Mouse (Mus musculus) neural tube, embryonic 12.5 days (tissue): Measurements from ENCODE around the gene Slc17a5. TPM values are rescaled to one million over a fixed set of nuclear protein-coding genes. Genes with fewer than 3 reads are reported as not detected.
"Not testable (repeated sequence)": the region's sequence is repeated elsewhere in the genome, so short reads cannot be mapped to it uniquely, and the experiment has no call there.

Source experiments
- ATAC-seq: fragments of 200-750 bp; cut with Nextera tagmentation; 2 replicates; pipeline ENCODE4 v1.8.0; 2017; ENCODE audit warnings: low read depth, mild to moderate bottlenecking, moderate TSS enrichment, moderate library complexity; ENCODE audit not compliant: low FRiP score
- H3K27ac ChIP-seq: fragments of 300-500 bp; sonication (generic); 2 replicates; pipeline ENCODE4 v1.5.1; 2016
- H3K27me3 ChIP-seq: fragments of 300-500 bp; sonication (generic); replicated peaks from 2 replicates; pipeline ENCODE4 v1.6.1; 2016; ENCODE audit warnings: mild to moderate bottlenecking
- H3K36me3 ChIP-seq: fragments of 300-500 bp; sonication (generic); 2 replicates; pipeline ENCODE4 v1.6.1; 2016; ENCODE audit warnings: mild to moderate bottlenecking
- H3K4me1 ChIP-seq: fragments of 300-500 bp; sonication (generic); 2 replicates; pipeline ENCODE4 v1.6.1; 2016
- H3K4me2 ChIP-seq: fragments of 300-500 bp; sonication (generic); replicated peaks from 2 replicates; pipeline ENCODE4 v1.6.1; 2016; ENCODE audit warnings: mild to moderate bottlenecking
- H3K4me3 ChIP-seq: fragments of 300-500 bp; sonication (generic); 2 replicates; pipeline ENCODE4 v1.5.1; 2016
- H3K9ac ChIP-seq: fragments of 300-500 bp; sonication (generic); 2 replicates; pipeline ENCODE4 v1.6.1; 2016; ENCODE audit warnings: mild to moderate bottlenecking
- H3K9me3 ChIP-seq: fragments of 300-500 bp; sonication (generic); 2 replicates; pipeline ENCODE4 v1.6.1; 2016; ENCODE audit warnings: mild to moderate bottlenecking
- WGBS: fragments of 180-500 bp; shearing (Covaris S2); methylation state at CpG from one replicate; pipeline ENCODE4 v1.1.7; 2016; 5-methylcytosine and 5-hydroxymethylcytosine counted together
- polyA plus RNA-seq: library from polyadenylated mRNA; unstranded; fragments of >200 nt; fragmentation: Nextera tagmentation; extraction: Ambion mirVana; gene quantifications from 2 replicates; pipeline ENCODE4 v1.2.1, GENCODE M21; 2016

Gene Slc17a5
- polyA plus RNA-seq, 1 experiment from 2014 or later = 15.1 TPM

- Histone ChIP-seq H3K4me1 (0 out of 2 replicates have a peak, but pooled peaks cover 4% of the 10 kb centered on the region), H3K27me3 (no peaks in the 10 kb centered on the region), H3K4me3 (peak overlapping the region; percentile 40), H3K36me3 (peaks cover 5% of the 10 kb centered on the region; the same call in 1 of the 2 replicates), H3K9me3 (no peaks in the 10 kb centered on the region), H3K9ac (peak overlapping the region; percentile 58), H3K27ac (peak overlapping the region; percentile 60; the same call in 1 of the 2 replicates), H3K4me2 (peak overlapping the region; percentile 83)
- peak; percentile 71 for ATAC-seq
- 2% methylated on average over 16 of the region's 16 CpGs for WGBS
Observed at GRCm38 (mm10) chr9:78527767-78528381, 60.0 kb downstream of the Slc17a5 start.

GRCm38 (mm10) chr9:78527301-78527761 is 60.5 kb downstream of the Slc17a5 start:
- Histone ChIP-seq H3K9me3 (no peaks in the 10 kb centered on the region), H3K27me3 (no peaks in the 10 kb centered on the region), H3K4me3 (peak overlapping the region; percentile 40), H3K4me2 (peak overlapping the region; percentile 83), H3K27ac (peak overlapping the region; percentile 60; the same call in 1 of the 2 replicates), H3K9ac (peak overlapping the region; percentile 58), H3K4me1 (0 out of 2 replicates have a peak, but pooled peaks cover 4% of the 10 kb centered on the region), H3K36me3 (peaks cover 5% of the 10 kb centered on the region; the same call in 1 of the 2 replicates)
- ATAC-seq = peak; percentile 76
- WGBS = under 1% methylated on average over 24 of the region's 24 CpGs

GRCm38 (mm10) chr9:78526206-78526605 is 61.6 kb downstream of the Slc17a5 start:
- Histone ChIP-seq H3K9me3 (no peaks in the 10 kb centered on the region), H3K36me3 (peaks cover 5% of the 10 kb centered on the region; the same call in 1 of the 2 replicates), H3K9ac (no peak overlapping the region), H3K4me2 (no peak overlapping the region), H3K27me3 (no peaks in the 10 kb centered on the region), H3K4me1 (peaks cover 11% of the 10 kb centered on the region; the same call in 1 of the 2 replicates), H3K27ac (no peak overlapping the region), H3K4me3 (no peak overlapping the region)
- no peak for ATAC-seq
- 94% methylated on average over 2 of the region's 2 CpGs for WGBS

- H3K27me3 ChIP-seq = no peaks in the 10 kb centered on the region
- ATAC-seq = no peak
- H3K27ac ChIP-seq = no peak overlapping the region
- no peak overlapping the region for H3K4me3 ChIP-seq
- H3K4me2 ChIP-seq = no peak overlapping the region
- peaks cover 5% of the 10 kb centered on the region; the same call in 1 of the 2 replicates for H3K36me3 ChIP-seq
- H3K9ac ChIP-seq = no peak overlapping the region
- WGBS = 94% methylated on average over 17 of the region's 17 CpGs
- no peaks in the 10 kb centered on the region for H3K9me3 ChIP-seq
- H3K4me1 ChIP-seq = peaks cover 16% of the 10 kb centered on the region; the same call in 1 of the 2 replicates
Observed at GRCm38 (mm10) chr9:78525451-78526135, 62.2 kb downstream of the Slc17a5 start.

GRCm38 (mm10) chr9:78521689-78522088 is 66.2 kb downstream of the Slc17a5 start:
- Histone ChIP-seq H3K27me3 (no peaks in the 10 kb centered on the region), H3K4me1 (peaks cover 17% of the 10 kb centered on the region), H3K4me2 (peak overlapping the region; percentile 86), H3K27ac (no peak overlapping the region), H3K9me3 (no peaks in the 10 kb centered on the region), H3K9ac (peak overlapping the region; percentile 64; the same call in 1 of the 2 replicates), H3K36me3 (peaks cover 5% of the 10 kb centered on the region; the same call in 1 of the 2 replicates), H3K4me3 (peak overlapping the region; percentile 49)
- 37% methylated on average over 14 of the region's 14 CpGs for WGBS
- ATAC-seq = 0 out of 2 replicates have a peak, but pooled peaks have one; percentile 1

- peaks cover 17% of the 10 kb centered on the region for H3K4me1 ChIP-seq
- H3K36me3 ChIP-seq = peaks cover 5% of the 10 kb centered on the region; the same call in 1 of the 2 replicates
- H3K27ac ChIP-seq = no peak overlapping the region; the same call in 1 of the 2 replicates
- peak overlapping the region; percentile 64 for H3K9ac ChIP-seq
- WGBS = 2% methylated on average over 40 of the region's 40 CpGs
- H3K4me2 ChIP-seq = peak overlapping the region; percentile 86
- H3K27me3 ChIP-seq = no peaks in the 10 kb centered on the region
- no peaks in the 10 kb centered on the region for H3K9me3 ChIP-seq
- ATAC-seq = peak; percentile 82
- peak overlapping the region; percentile 49 for H3K4me3 ChIP-seq
Observed at GRCm38 (mm10) chr9:78520780-78521601, 66.8 kb downstream of the Slc17a5 start.

- Histone ChIP-seq H3K9me3 (no peaks in the 10 kb centered on the region), H3K4me1 (peaks cover 17% of the 10 kb centered on the region), H3K9ac (peak overlapping the region; percentile 64), H3K4me3 (peak overlapping the region; percentile 49), H3K36me3 (peaks cover 2% of the 10 kb centered on the region; the same call in 1 of the 2 replicates), H3K27ac (peak overlapping the region; percentile 26; the same call in 1 of the 2 replicates), H3K4me2 (peak overlapping the region; percentile 86), H3K27me3 (no peaks in the 10 kb centered on the region)
- 3% methylated on average over 15 of the region's 15 CpGs for WGBS
- ATAC-seq = peak; percentile 87
Observed at GRCm38 (mm10) chr9:78520127-78520779, 67.6 kb downstream of the Slc17a5 start.

GRCm38 (mm10) chr9:78517237-78517636 is 70.6 kb downstream of the Slc17a5 start:
- not testable (repeated sequence) for H3K27me3 ChIP-seq
- WGBS = 68% methylated on average over 3 of the region's 3 CpGs

GRCm38 (mm10) chr9:78516125-78516524 is 71.7 kb downstream of the Slc17a5 start:
- Histone ChIP-seq H3K9ac (no peak overlapping the region), H3K9me3 (no peaks in the 10 kb centered on the region), H3K27ac (no peak overlapping the region), H3K36me3 (no peaks in the 10 kb centered on the region), H3K4me1 (peaks cover 10% of the 10 kb centered on the region), H3K4me2 (no peak overlapping the region), H3K4me3 (no peak overlapping the region), H3K27me3 (no peaks in the 10 kb centered on the region)
- no peak for ATAC-seq
- WGBS = 85% methylated on average over 3 of the region's 3 CpGs

More at GRCm38 (mm10) chr9:78517237-78517636, 70.6 kb downstream of the Slc17a5 start:
- not testable (repeated sequence) for H3K4me2 ChIP-seq, H3K9me3 ChIP-seq, H3K4me3 ChIP-seq, ATAC-seq, H3K9ac ChIP-seq, H3K36me3 ChIP-seq, H3K27ac ChIP-seq
- peaks cover 17% of the 10 kb centered on the region for H3K4me1 ChIP-seq

- ATAC-seq = no peak
- H3K36me3 ChIP-seq = no peaks in the 10 kb centered on the region
- H3K4me3 ChIP-seq = no peak overlapping the region
- H3K4me2 ChIP-seq = no peak overlapping the region
- H3K9ac ChIP-seq = no peak overlapping the region
- H3K9me3 ChIP-seq = no peaks in the 10 kb centered on the region
- no peaks in the 10 kb centered on the region for H3K27me3 ChIP-seq
- 82% methylated on average over 4 of the region's 4 CpGs for WGBS
- H3K4me1 ChIP-seq = no peaks in the 10 kb centered on the region
- no peak overlapping the region for H3K27ac ChIP-seq
Observed at GRCm38 (mm10) chr9:78514681-78515080, 73.2 kb downstream of the Slc17a5 start.

- Histone ChIP-seq H3K9ac (no peak overlapping the region), H3K9me3 (no peaks in the 10 kb centered on the region), H3K36me3 (no peaks in the 10 kb centered on the region), H3K4me2 (no peak overlapping the region), H3K4me1 (no peaks in the 10 kb centered on the region), H3K27ac (no peak overlapping the region), H3K27me3 (no peaks in the 10 kb centered on the region), H3K4me3 (no peak overlapping the region)
- WGBS = 84% methylated on average over 6 of the region's 6 CpGs
- ATAC-seq = no peak
Observed at GRCm38 (mm10) chr9:78513776-78514500, 73.9 kb downstream of the Slc17a5 start.
